Mouse (Mus musculus) erythroblast, embryonic 14.5 days (primary cell): ENCODE results near the gene Cisd1.
"Not testable (repeated sequence)": the region's sequence is repeated elsewhere in the genome, so short reads cannot be mapped to it uniquely, and the experiment has no call there.

Experiments used
- GATA1 ChIP-seq: IDR thresholded peaks from 2 replicates; pipeline ENCODE4 v1.6.1; 2012; ENCODE audit warnings: low read length, inconsistent platforms, mixed read lengths
- TAL1 ChIP-seq: IDR thresholded peaks from 3 replicates; pipeline ENCODE4 v1.6.1; 2012; ENCODE audit warnings: low read length, inconsistent platforms, mixed read lengths

GRCm38 (mm10) chr10:71383552-71383924 lies 38.8 kb upstream of the Cisd1 start:
- TF ChIP-seq GATA1, TAL1: not testable (repeated sequence)
